Mouse (Mus musculus) heart, embryonic 12.5 days (tissue): ENCODE measurements around the gene Cisd1. TPM values are rescaled to one million over a fixed set of nuclear protein-coding genes. Genes with fewer than 3 reads are reported as not detected.

Experiments used
- ATAC-seq: fragments of 200-750 bp; cut with Nextera tagmentation; 2 replicates; pipeline ENCODE4 v1.8.0; 2017; ENCODE audit warnings: moderate TSS enrichment, moderate library complexity; ENCODE audit not compliant: insufficient number of reproducible peaks, low FRiP score
- H3K27ac ChIP-seq: fragments of 300-500 bp; sonication (generic); 2 replicates; pipeline ENCODE4 v1.5.1; 2016; ENCODE audit warnings: mild to moderate bottlenecking, moderate library complexity; ENCODE audit not compliant: poor library complexity, severe bottlenecking
- H3K27me3 ChIP-seq: fragments of 300-500 bp; sonication (generic); replicated peaks from 2 replicates; pipeline ENCODE4 v1.6.1; 2016; ENCODE audit warnings: mild to moderate bottlenecking, moderate library complexity
- H3K36me3 ChIP-seq: fragments of 300-500 bp; sonication (generic); 2 replicates; pipeline ENCODE4 v1.6.1; 2016; ENCODE audit warnings: mild to moderate bottlenecking, moderate library complexity
- H3K4me1 ChIP-seq: fragments of 300-500 bp; sonication (generic); replicated peaks from 2 replicates; pipeline ENCODE4 v1.6.1; 2016; ENCODE audit warnings: mild to moderate bottlenecking
- H3K4me2 ChIP-seq: fragments of 300-500 bp; sonication (generic); 2 replicates; pipeline ENCODE4 v1.6.1; 2016; ENCODE audit warnings: mild to moderate bottlenecking, moderate library complexity
- H3K4me3 ChIP-seq: fragments of 300-500 bp; sonication (generic); 2 replicates; pipeline ENCODE4 v1.5.1; 2016; ENCODE audit warnings: mild to moderate bottlenecking
- H3K9ac ChIP-seq: fragments of 300-500 bp; sonication (generic); 2 replicates; pipeline ENCODE4 v1.6.1; 2016; ENCODE audit warnings: mild to moderate bottlenecking, moderate library complexity
- H3K9me3 ChIP-seq: fragments of 300-500 bp; sonication (generic); replicated peaks from 2 replicates; pipeline ENCODE4 v1.6.1; 2016; ENCODE audit warnings: mild to moderate bottlenecking, moderate library complexity
- WGBS: fragments of 180-500 bp; shearing (Covaris S2); methylation state at CpG from one replicate; pipeline ENCODE4 v1.1.7; 2016; 5-methylcytosine and 5-hydroxymethylcytosine counted together
- polyA plus RNA-seq: library from polyadenylated mRNA; unstranded; fragments of >200 nt; fragmentation: Nextera tagmentation; extraction: Ambion mirVana; gene quantifications from 2 replicates; pipeline ENCODE4 v1.2.1, GENCODE M21; 2016

Cisd1 gene
- polyA plus RNA-seq, 1 experiment from 2014 or later, result 170 TPM

GRCm38 (mm10) chr10:71369466-71369865, 24.7 kb upstream of the Cisd1 start:
- H3K4me1 ChIP-seq, result no peaks in the 10 kb centered on the region
- H3K4me2 ChIP-seq, result no peak overlapping the region
- H3K36me3 ChIP-seq, result peaks cover 18% of the 10 kb centered on the region
- no peaks in the 10 kb centered on the region for H3K27me3 ChIP-seq
- no peak overlapping the region for H3K4me3 ChIP-seq
- 76% methylated on average over 3 of the region's 3 CpGs for WGBS
- no peaks in the 10 kb centered on the region for H3K9me3 ChIP-seq
- no peak for ATAC-seq
- no peak overlapping the region for H3K27ac ChIP-seq
- H3K9ac ChIP-seq, result no peak overlapping the region

GRCm38 (mm10) chr10:71368128-71368940, 23.6 kb upstream of the Cisd1 start:
- 84% methylated on average over 16 of the region's 16 CpGs for WGBS
- 0 out of 2 replicates have a peak, but pooled peaks have one; percentile 25 for ATAC-seq
- no peaks in the 10 kb centered on the region for H3K4me1 ChIP-seq
- H3K27ac ChIP-seq, result no peak overlapping the region
- no peaks in the 10 kb centered on the region for H3K9me3 ChIP-seq
- H3K4me2 ChIP-seq, result no peak overlapping the region
- peaks cover 17% of the 10 kb centered on the region for H3K36me3 ChIP-seq
- no peak overlapping the region for H3K9ac ChIP-seq
- no peaks in the 10 kb centered on the region for H3K27me3 ChIP-seq
- H3K4me3 ChIP-seq, result no peak overlapping the region

GRCm38 (mm10) chr10:71363858-71364257, 19.1 kb upstream of the Cisd1 start:
- no peaks in the 10 kb centered on the region for H3K27me3 ChIP-seq
- 91% methylated on average over 10 of the region's 10 CpGs for WGBS
- no peaks in the 10 kb centered on the region for H3K9me3 ChIP-seq
- H3K4me1 ChIP-seq, result peaks cover 13% of the 10 kb centered on the region
- H3K9ac ChIP-seq, result no peak overlapping the region
- no peak overlapping the region for H3K4me2 ChIP-seq
- no peak overlapping the region for H3K4me3 ChIP-seq
- no peak for ATAC-seq
- no peak overlapping the region for H3K27ac ChIP-seq
- H3K36me3 ChIP-seq, result peaks cover 10% of the 10 kb centered on the region

GRCm38 (mm10) chr10:71363440-71363839, 18.7 kb upstream of the Cisd1 start:
- no peak for ATAC-seq
- Histone ChIP-seq H3K27ac (no peak overlapping the region), H3K27me3 (no peaks in the 10 kb centered on the region)

GRCm38 (mm10) chr10:71361836-71362562, 17.2 kb upstream of the Cisd1 start:
- peak overlapping the region; percentile 20 for H3K4me3 ChIP-seq
- no peaks in the 10 kb centered on the region for H3K27me3 ChIP-seq
- peaks cover 17% of the 10 kb centered on the region for H3K4me1 ChIP-seq
- H3K9me3 ChIP-seq, result no peaks in the 10 kb centered on the region
- peak overlapping the region; percentile 64 for H3K4me2 ChIP-seq
- H3K9ac ChIP-seq, result peak overlapping the region; percentile 37; the same call in 1 of the 2 replicates
- H3K36me3 ChIP-seq, result peaks cover 4% of the 10 kb centered on the region; the same call in 1 of the 2 replicates
- no peak for ATAC-seq
- 19% methylated on average over 18 of the region's 18 CpGs for WGBS
- H3K27ac ChIP-seq, result 0 out of 2 replicates have a peak overlapping the region, but pooled peaks have one; percentile 1

More at GRCm38 (mm10) chr10:71363440-71363839, 18.7 kb upstream of the Cisd1 start:
- no peak overlapping the region for H3K4me3 ChIP-seq
- no peak overlapping the region for H3K4me2 ChIP-seq
- no peak overlapping the region for H3K9ac ChIP-seq
- peaks cover 10% of the 10 kb centered on the region for H3K36me3 ChIP-seq
- 86% methylated on average over 8 of the region's 8 CpGs for WGBS
- H3K4me1 ChIP-seq, result peaks cover 13% of the 10 kb centered on the region
- H3K9me3 ChIP-seq, result no peaks in the 10 kb centered on the region

GRCm38 (mm10) chr10:71361044-71361443, 16.3 kb upstream of the Cisd1 start:
- no peaks in the 10 kb centered on the region for H3K27me3 ChIP-seq
- H3K4me2 ChIP-seq, result no peak overlapping the region
- peaks cover 4% of the 10 kb centered on the region; the same call in 1 of the 2 replicates for H3K36me3 ChIP-seq
- no peak overlapping the region for H3K27ac ChIP-seq
- H3K9me3 ChIP-seq, result no peaks in the 10 kb centered on the region
- no peak overlapping the region for H3K9ac ChIP-seq
- ATAC-seq, result no peak
- peaks cover 17% of the 10 kb centered on the region for H3K4me1 ChIP-seq
- WGBS, result 67% methylated on average over 7 of the region's 7 CpGs
- no peak overlapping the region for H3K4me3 ChIP-seq

GRCm38 (mm10) chr10:71354947-71355346, 10.2 kb upstream of the Cisd1 start:
- Histone ChIP-seq H3K4me3 (no peak overlapping the region), H3K9ac (no peak overlapping the region), H3K4me2 (no peak overlapping the region), H3K27me3 (no peaks in the 10 kb centered on the region), H3K4me1 (peaks cover 8% of the 10 kb centered on the region; the same call in 1 of the 2 replicates), H3K36me3 (no peaks in the 10 kb centered on the region), H3K9me3 (no peaks in the 10 kb centered on the region), H3K27ac (no peak overlapping the region)
- whole genome bisulfite sequencing, result 88% methylated on average over 12 of the region's 12 CpGs
- no peak for ATAC-seq

- no peak overlapping the region for H3K4me3 ChIP-seq
- H3K27ac ChIP-seq, result no peak overlapping the region
- no peak overlapping the region for H3K4me2 ChIP-seq
- H3K9ac ChIP-seq, result no peak overlapping the region
- H3K4me1 ChIP-seq, result peaks cover 13% of the 10 kb centered on the region
- 60% methylated on average over 9 of the region's 9 CpGs for WGBS
- H3K9me3 ChIP-seq, result no peaks in the 10 kb centered on the region
- H3K27me3 ChIP-seq, result no peaks in the 10 kb centered on the region
- ATAC-seq, result no peak
- no peaks in the 10 kb centered on the region for H3K36me3 ChIP-seq
Measured at GRCm38 (mm10) chr10:71353850-71354249, 9.1 kb upstream of the Cisd1 start.

GRCm38 (mm10) chr10:71351301-71351700, 6.5 kb upstream of the Cisd1 start:
- Histone ChIP-seq H3K4me2 (no peak overlapping the region), H3K36me3 (no peaks in the 10 kb centered on the region), H3K27me3 (no peaks in the 10 kb centered on the region), H3K4me3 (no peak overlapping the region), H3K9ac (no peak overlapping the region), H3K9me3 (no peaks in the 10 kb centered on the region), H3K27ac (no peak overlapping the region), H3K4me1 (peaks cover 19% of the 10 kb centered on the region; the same call in 1 of the 2 replicates)
- WGBS, result 92% methylated on average over 7 of the region's 7 CpGs
- ATAC-seq, result no peak

GRCm38 (mm10) chr10:71349290-71349689, 4.5 kb upstream of the Cisd1 start:
- ATAC-seq, result no peak
- peak overlapping the region; percentile 93; the same call in 1 of the 2 replicates for H3K4me2 ChIP-seq
- H3K4me3 ChIP-seq, result 0 out of 2 replicates have a peak overlapping the region, but pooled peaks have one; percentile 85
- no peaks in the 10 kb centered on the region for H3K27me3 ChIP-seq
- H3K4me1 ChIP-seq, result peaks cover 24% of the 10 kb centered on the region
- H3K36me3 ChIP-seq, result no peaks in the 10 kb centered on the region
- no peak overlapping the region for H3K27ac ChIP-seq
- no peaks in the 10 kb centered on the region for H3K9me3 ChIP-seq
- 83% methylated on average over 1 of the region's 1 CpGs for WGBS
- H3K9ac ChIP-seq, result no peak overlapping the region; the same call in 1 of the 2 replicates

- H3K27me3 ChIP-seq, result no peaks in the 10 kb centered on the region
- no peaks in the 10 kb centered on the region for H3K36me3 ChIP-seq
- no peak for ATAC-seq
- peaks cover 26% of the 10 kb centered on the region for H3K4me1 ChIP-seq
- H3K4me3 ChIP-seq, result peak overlapping the region; percentile 85
- H3K27ac ChIP-seq, result no peak overlapping the region
- WGBS, result 28% methylated on average over 16 of the region's 16 CpGs
- H3K4me2 ChIP-seq, result peak overlapping the region; percentile 93
- no peaks in the 10 kb centered on the region for H3K9me3 ChIP-seq
- H3K9ac ChIP-seq, result peak overlapping the region; percentile 95
Measured at GRCm38 (mm10) chr10:71348637-71349280, 4.0 kb upstream of the Cisd1 start.
